Mouse (Mus musculus): ENCODE results near the gene Ust.

DNA sequence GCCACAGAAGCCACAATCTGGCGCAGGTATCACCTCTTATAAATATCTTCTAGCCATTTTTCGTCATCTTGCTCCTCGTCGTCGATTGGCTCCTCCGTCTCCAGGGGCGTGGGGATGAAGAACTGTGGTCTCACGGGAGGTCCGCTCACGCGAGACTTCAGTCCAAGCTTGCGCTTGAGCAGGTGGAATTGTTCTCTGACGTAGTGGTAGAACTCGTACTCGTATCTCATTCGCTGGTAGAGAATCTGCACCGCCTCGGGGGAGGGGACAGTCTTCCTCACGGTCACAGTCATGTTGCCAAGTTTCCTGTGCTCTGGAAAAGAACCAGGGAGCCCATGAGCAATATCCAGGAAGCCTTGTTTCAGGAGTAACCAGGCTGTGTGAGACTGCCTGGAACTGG lies 311.3 kb downstream of the Ust start:
- TF ChIP-seq CTCF (IDR thresholded peaks at IDR 0.05; ENCODE audit: borderline replicate concordance, insufficient read depth, low read length) (no peak), POLR2A (IDR thresholded peaks at IDR 0.05; ENCODE audit: low read depth, low read length) (no peak)
